17 mouse cellular contexts compared by ENCODE assay signal in the genomic region with DNA sequence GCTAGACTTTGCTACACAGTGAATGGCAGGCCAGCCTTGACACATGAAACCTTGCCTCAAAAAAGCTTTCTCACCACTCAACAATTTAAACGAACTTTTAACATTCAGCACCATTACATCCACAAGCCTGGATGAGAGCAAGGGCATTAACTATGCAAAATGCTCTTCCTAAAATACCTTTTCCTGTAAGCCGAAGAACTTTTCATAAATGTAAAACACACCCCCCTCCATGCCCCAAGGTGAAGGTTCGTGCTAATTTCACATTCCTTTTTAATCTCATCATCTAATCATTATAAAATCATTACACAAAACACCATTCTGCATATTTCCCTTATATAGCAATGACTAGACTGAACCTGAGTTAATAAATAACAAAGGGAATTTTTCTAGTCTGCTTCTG.
"Had no signal": no experiment of that assay in that cellular context is flagged by ENCODE, and none has a peak within 500 bp of the region (broad histone marks: within the 10 kb centered on the region; RNA-seq: fewer than 3 reads in every experiment).

No protein-coding gene starts in this region.

- H3K4me2 ChIP-seq: lung, embryonic 14.5 days; midbrain, embryonic 13.5 days; neural tube, embryonic 13.5 days; neural tube, embryonic 15.5 days had no signal

- DNase-seq: lung, adult 18-20 months; lung, embryonic 14.5 days; lung, postnatal 10 days; retina, postnatal 1 day; right cerebral cortex, adult 18-20 months; right cerebral cortex, postnatal 25 days; right cerebral cortex, postnatal 4 days; spleen, adult 18-20 months; thymus, adult 18-20 months; thymus, postnatal 14 days; thymus, postnatal 36 days had no signal

- ATAC-seq: midbrain, embryonic 13.5 days; midbrain, embryonic 16.5 days had no signal

- H3K27ac ChIP-seq: midbrain, embryonic 10.5 days; midbrain, embryonic 13.5 days; neural tube, embryonic 13.5 days; neural tube, embryonic 15.5 days had no signal

- H3K36me3 ChIP-seq: neural tube, embryonic 13.5 days; neural tube, embryonic 15.5 days had no signal

- H3K9me3 ChIP-seq: midbrain, embryonic 10.5 days; midbrain, embryonic 13.5 days; neural tube, embryonic 13.5 days; neural tube, embryonic 15.5 days had no signal

- H3K9ac ChIP-seq: lung, embryonic 14.5 days; midbrain, embryonic 13.5 days; neural tube, embryonic 13.5 days; neural tube, embryonic 15.5 days had no signal

- H3K4me3 ChIP-seq: midbrain, embryonic 10.5 days; midbrain, embryonic 13.5 days; myocyte; neural tube, embryonic 13.5 days; neural tube, embryonic 15.5 days had no signal

- H3K27me3 ChIP-seq: midbrain, embryonic 13.5 days; neural tube, embryonic 13.5 days; neural tube, embryonic 15.5 days had no signal

- H3K4me1 ChIP-seq: midbrain, embryonic 10.5 days; midbrain, embryonic 13.5 days; neural tube, embryonic 13.5 days had no signal
